Mouse (Mus musculus) liver, adult 2 months (tissue): ENCODE data around the gene B230118H07Rik.

Experiments
- CTCF ChIP-seq: fragments of 200-500 bp; IDR thresholded peaks from 2 replicates; pipeline ENCODE4 v1.5.1; 2011; ENCODE audit warnings: low read depth, low read length, control low read depth
- POLR2A ChIP-seq: fragments of 200-500 bp; IDR thresholded peaks from 2 replicates; pipeline ENCODE4 v1.6.1; 2011; ENCODE audit warnings: low read length, control low read depth; ENCODE audit not compliant: insufficient read depth; ENCODE audit errors: extremely low read depth

DNA sequence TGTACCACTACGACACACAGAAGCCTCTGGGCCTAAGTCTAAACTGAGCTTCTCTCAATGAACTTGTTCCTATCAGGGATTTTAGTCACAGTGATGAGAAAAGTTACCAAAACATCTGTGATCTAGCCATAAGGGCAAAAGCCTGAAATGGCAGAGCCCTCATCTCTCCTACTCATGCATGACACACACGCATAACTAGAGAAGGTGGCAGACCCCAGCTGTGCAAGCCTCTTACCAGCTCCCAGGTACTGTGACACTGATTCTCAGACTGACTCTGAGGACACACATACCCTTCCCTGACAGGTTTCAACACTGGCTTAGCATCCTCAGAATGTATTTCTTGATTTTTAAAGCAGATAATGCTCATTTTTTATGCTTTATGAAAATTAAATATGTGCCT lies 103.7 kb downstream of the B230118H07Rik start:
- TF ChIP-seq POLR2A (no peak), CTCF (no peak)
